Mouse (Mus musculus) ES-E14 (cell line): ENCODE results near the gene Gfod2.

Experiments
- MAFK ChIP-seq: IDR thresholded peaks from 2 replicates; pipeline ENCODE4 v1.6.1; 2014; ENCODE audit warnings: mild to moderate bottlenecking, low read depth, low read length, inconsistent platforms; ENCODE audit not compliant: insufficient read depth
- ZC3H11A ChIP-seq: IDR thresholded peaks from 2 replicates; pipeline ENCODE4 v1.6.1; 2012; ENCODE audit warnings: low read depth, mild to moderate bottlenecking, inconsistent platforms, low read length, borderline replicate concordance

- TF ChIP-seq ZC3H11A (no peak), MAFK (no peak)
Measured at GRCm38 (mm10) chr8:105801153-105801904, 42.9 kb upstream of the Gfod2 start.
